Mouse (Mus musculus) heart, embryonic 12.5 days (tissue): Measurements from ENCODE around the gene Acrbp. TPM values are rescaled to one million over a fixed set of nuclear protein-coding genes. Genes with fewer than 3 reads are reported as not detected.
A peak's percentile ranks its signal among the peaks of the same experiment; 100 is the strongest.

Experiments used
- ATAC-seq: fragments of 200-750 bp; cut with Nextera tagmentation; 2 replicates; pipeline ENCODE4 v1.8.0; 2017; ENCODE audit warnings: moderate TSS enrichment, moderate library complexity; ENCODE audit not compliant: insufficient number of reproducible peaks, low FRiP score
- H3K27ac ChIP-seq: fragments of 300-500 bp; sonication (generic); 2 replicates; pipeline ENCODE4 v1.5.1; 2016; ENCODE audit warnings: mild to moderate bottlenecking, moderate library complexity; ENCODE audit not compliant: poor library complexity, severe bottlenecking
- H3K27me3 ChIP-seq: fragments of 300-500 bp; sonication (generic); replicated peaks from 2 replicates; pipeline ENCODE4 v1.6.1; 2016; ENCODE audit warnings: mild to moderate bottlenecking, moderate library complexity
- H3K36me3 ChIP-seq: fragments of 300-500 bp; sonication (generic); 2 replicates; pipeline ENCODE4 v1.6.1; 2016; ENCODE audit warnings: mild to moderate bottlenecking, moderate library complexity
- H3K4me1 ChIP-seq: fragments of 300-500 bp; sonication (generic); replicated peaks from 2 replicates; pipeline ENCODE4 v1.6.1; 2016; ENCODE audit warnings: mild to moderate bottlenecking
- H3K4me2 ChIP-seq: fragments of 300-500 bp; sonication (generic); 2 replicates; pipeline ENCODE4 v1.6.1; 2016; ENCODE audit warnings: mild to moderate bottlenecking, moderate library complexity
- H3K4me3 ChIP-seq: fragments of 300-500 bp; sonication (generic); 2 replicates; pipeline ENCODE4 v1.5.1; 2016; ENCODE audit warnings: mild to moderate bottlenecking
- H3K9ac ChIP-seq: fragments of 300-500 bp; sonication (generic); 2 replicates; pipeline ENCODE4 v1.6.1; 2016; ENCODE audit warnings: mild to moderate bottlenecking, moderate library complexity
- H3K9me3 ChIP-seq: fragments of 300-500 bp; sonication (generic); replicated peaks from 2 replicates; pipeline ENCODE4 v1.6.1; 2016; ENCODE audit warnings: mild to moderate bottlenecking, moderate library complexity
- WGBS: fragments of 180-500 bp; shearing (Covaris S2); methylation state at CpG from one replicate; pipeline ENCODE4 v1.1.7; 2016; 5-methylcytosine and 5-hydroxymethylcytosine counted together
- microRNA-seq: library from miRNA; unstranded; fragments of <30 nt; microRNA quantifications from one replicate; pipeline ENCODE4, GENCODE M21; 2017
- polyA plus RNA-seq: library from polyadenylated mRNA; unstranded; fragments of >200 nt; fragmentation: Nextera tagmentation; extraction: Ambion mirVana; gene quantifications from 2 replicates; pipeline ENCODE4 v1.2.1, GENCODE M21; 2016

Gene Acrbp
- polyA plus RNA-seq, 1 experiment from 2014 or later: 6.9 TPM

- no peak overlapping the region for H3K4me3 ChIP-seq
- H3K4me1 ChIP-seq: peaks cover 35% of the 10 kb centered on the region
- H3K9me3 ChIP-seq: no peaks in the 10 kb centered on the region
- H3K27me3 ChIP-seq: no peaks in the 10 kb centered on the region
- 58% methylated on average over 9 of the region's 9 CpGs for WGBS
- H3K4me2 ChIP-seq: no peak overlapping the region
- peaks cover 76% of the 10 kb centered on the region for H3K36me3 ChIP-seq
- ATAC-seq: no peak
- H3K9ac ChIP-seq: no peak overlapping the region
- no peak overlapping the region for H3K27ac ChIP-seq
Measured at GRCm38 (mm10) chr6:125101444-125101843, 52.0 kb downstream of the Acrbp start.

- Histone ChIP-seq H3K9me3 (0 out of 2 replicates have a peak, but pooled peaks cover 5% of the 10 kb centered on the region), H3K9ac (no peak overlapping the region), H3K36me3 (peaks cover 95% of the 10 kb centered on the region), H3K4me1 (peaks cover 18% of the 10 kb centered on the region), H3K4me3 (no peak overlapping the region), H3K4me2 (no peak overlapping the region), H3K27me3 (no peaks in the 10 kb centered on the region), H3K27ac (no peak overlapping the region)
- 51% methylated on average over 4 of the region's 4 CpGs for whole genome bisulfite sequencing
- peak; percentile 72; the same call in 1 of the 2 replicates for ATAC-seq
Measured at GRCm38 (mm10) chr6:125104223-125104622, 54.7 kb downstream of the Acrbp start.

DNA sequence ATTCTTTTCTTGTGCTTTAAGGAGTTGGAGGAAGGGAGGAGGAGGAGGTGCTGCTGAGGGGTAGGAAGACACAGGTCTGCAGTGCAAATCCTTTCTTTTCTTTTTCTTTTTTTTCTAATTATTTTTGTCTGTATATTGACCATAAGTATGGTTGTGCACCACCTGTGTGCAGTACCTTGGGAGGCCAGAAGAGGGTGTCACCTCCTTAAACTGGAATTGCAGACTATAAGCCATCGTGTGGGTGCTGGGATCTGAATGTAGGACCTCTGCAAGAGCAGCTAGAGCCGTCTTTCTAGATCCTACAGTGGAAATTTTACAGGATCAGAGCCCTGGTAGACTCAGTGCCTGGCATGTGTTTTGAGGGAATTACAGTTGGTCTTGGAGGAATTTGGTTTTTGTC is 58.2 kb downstream of the Acrbp start:
- Histone ChIP-seq H3K9me3 (peaks cover 5% of the 10 kb centered on the region; the same call in 1 of the 2 replicates), H3K27ac (no peak overlapping the region), H3K9ac (no peak overlapping the region), H3K27me3 (no peaks in the 10 kb centered on the region), H3K4me1 (no peaks in the 10 kb centered on the region), H3K4me3 (no peak overlapping the region), H3K4me2 (no peak overlapping the region), H3K36me3 (peaks cover 97% of the 10 kb centered on the region)
- 96% methylated on average over 2 of the region's 2 CpGs for WGBS
- no peak for ATAC-seq

- H3K36me3 ChIP-seq: peaks cover 100% of the 10 kb centered on the region
- no peak overlapping the region for H3K4me2 ChIP-seq
- no peaks in the 10 kb centered on the region for H3K4me1 ChIP-seq
- H3K9ac ChIP-seq: no peak overlapping the region
- peaks cover 5% of the 10 kb centered on the region; the same call in 1 of the 2 replicates for H3K9me3 ChIP-seq
- WGBS: 86% methylated on average over 14 of the region's 14 CpGs
- no peak for ATAC-seq
- no peak overlapping the region for H3K4me3 ChIP-seq
- no peaks in the 10 kb centered on the region for H3K27me3 ChIP-seq
- H3K27ac ChIP-seq: no peak overlapping the region
Measured at GRCm38 (mm10) chr6:125109371-125109770, 59.9 kb downstream of the Acrbp start.

- H3K4me1 ChIP-seq: no peaks in the 10 kb centered on the region
- peaks cover 96% of the 10 kb centered on the region for H3K36me3 ChIP-seq
- no peak overlapping the region for H3K9ac ChIP-seq
- no peak overlapping the region for H3K4me2 ChIP-seq
- peaks cover 5% of the 10 kb centered on the region; the same call in 1 of the 2 replicates for H3K9me3 ChIP-seq
- ATAC-seq: no peak
- H3K27me3 ChIP-seq: no peaks in the 10 kb centered on the region
- WGBS: 91% methylated on average over 7 of the region's 7 CpGs
- H3K4me3 ChIP-seq: no peak overlapping the region
- H3K27ac ChIP-seq: no peak overlapping the region
Measured at GRCm38 (mm10) chr6:125110927-125111326, 61.4 kb downstream of the Acrbp start.

DNA sequence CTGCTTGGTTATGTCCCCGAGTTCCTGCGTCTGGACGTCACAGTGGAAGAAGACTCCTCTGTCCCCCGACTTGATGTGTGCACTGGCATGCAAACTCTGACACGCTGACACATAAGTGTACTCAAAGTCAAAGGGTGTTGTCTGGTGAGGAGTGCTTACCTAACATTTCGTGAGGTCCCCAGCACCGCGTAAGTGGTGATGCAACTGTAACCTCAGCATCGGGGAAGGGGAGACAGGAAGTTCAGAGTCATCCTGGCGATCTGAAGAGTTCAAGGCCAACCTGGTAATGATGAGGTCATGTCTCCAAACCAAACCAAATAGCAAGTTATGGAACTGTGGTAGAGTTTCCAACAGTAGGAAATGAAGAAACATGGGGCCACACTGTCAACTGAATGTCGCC is 63.1 kb downstream of the Acrbp start:
- no peaks in the 10 kb centered on the region for H3K4me1 ChIP-seq
- H3K9ac ChIP-seq: no peak overlapping the region
- no peaks in the 10 kb centered on the region; the same call in 1 of the 2 replicates for H3K9me3 ChIP-seq
- H3K36me3 ChIP-seq: peaks cover 95% of the 10 kb centered on the region
- no peak for ATAC-seq
- H3K27ac ChIP-seq: no peak overlapping the region
- H3K27me3 ChIP-seq: no peaks in the 10 kb centered on the region
- WGBS: 91% methylated on average over 11 of the region's 11 CpGs
- H3K4me3 ChIP-seq: no peak overlapping the region
- no peak overlapping the region for H3K4me2 ChIP-seq

Small RNA genes within 50 kb of the gene (microRNA-seq; reads per million reads assigned to microRNA genes)
- gene Mir7045: not detected

Other genes with a start within 250 kb of the Acrbp start
- 8.7 and 9.1 TPM in 2 replicates for gene Spsb2, start 241.0 kb upstream of the Acrbp start, polyA plus RNA-seq
- gene Tpi1, start 235.4 kb upstream of the Acrbp start, polyA plus RNA-seq: 1,356 and 1,406 TPM in 2 replicates
- 119 and 121 TPM in 2 replicates for gene Usp5, start 220.2 kb upstream of the Acrbp start, polyA plus RNA-seq
- gene Cdca3, start 220.1 kb upstream of the Acrbp start, polyA plus RNA-seq: 105 and 121 TPM in 2 replicates
- gene Gnb3, start 209.4 kb upstream of the Acrbp start, polyA plus RNA-seq: 6.4 and 7.8 TPM in 2 replicates
- 19.2 and 21.9 TPM in 2 replicates for gene P3h3, start 191.9 kb upstream of the Acrbp start, polyA plus RNA-seq
- gene Gpr162, start 185.7 kb upstream of the Acrbp start, polyA plus RNA-seq: 1.9 and 2.2 TPM in 2 replicates
- gene Cd4, start 161.5 kb upstream of the Acrbp start, polyA plus RNA-seq: not detected in 2 replicates
- gene Lag3, start 138.0 kb upstream of the Acrbp start, polyA plus RNA-seq: 1.4 and 1.5 TPM in 2 replicates
- 233 and 243 TPM in 2 replicates for gene Ptms, start 129.6 kb upstream of the Acrbp start, polyA plus RNA-seq
- 357 and 358 TPM in 2 replicates for gene Mlf2, start 118.3 kb upstream of the Acrbp start, polyA plus RNA-seq
- 148 and 149 TPM in 2 replicates for gene Cops7a, start 84.2 kb upstream of the Acrbp start, polyA plus RNA-seq
- gene Pianp, start 53.0 kb upstream of the Acrbp start, polyA plus RNA-seq: 0.39 and 0.45 TPM in 2 replicates
- gene Zfp384, start 40.5 kb upstream of the Acrbp start, polyA plus RNA-seq: 12.2 and 13.6 TPM in 2 replicates
- gene Ing4, start 9.9 kb upstream of the Acrbp start, polyA plus RNA-seq: 76.7 and 81.8 TPM in 2 replicates
- gene Lpar5, start 18.2 kb downstream of the Acrbp start, polyA plus RNA-seq: 0.24 and 0.31 TPM in 2 replicates
- 76.2 and 77.3 TPM in 2 replicates for gene Chd4, start 46.3 kb downstream of the Acrbp start, polyA plus RNA-seq
- 55.0 and 56.2 TPM in 2 replicates for gene Nop2, start 82.2 kb downstream of the Acrbp start, polyA plus RNA-seq
- 11.3 and 11.8 TPM in 2 replicates for gene Iffo1, start 95.6 kb downstream of the Acrbp start, polyA plus RNA-seq
- 4,345 and 4,378 TPM in 2 replicates for gene Gapdh, start 116.8 kb downstream of the Acrbp start, polyA plus RNA-seq
- 99.0 and 112 TPM in 2 replicates for gene Ncapd2, start 142.0 kb downstream of the Acrbp start, polyA plus RNA-seq
- 217 and 218 TPM in 2 replicates for gene Mrpl51, start 142.1 kb downstream of the Acrbp start, polyA plus RNA-seq
- 4.2 and 4.3 TPM in 2 replicates for gene Vamp1, start 165.9 kb downstream of the Acrbp start, polyA plus RNA-seq
- gene Tapbpl, start 182.2 kb downstream of the Acrbp start, polyA plus RNA-seq: 3.1 and 3.3 TPM in 2 replicates
- gene Cd27, start 187.3 kb downstream of the Acrbp start, polyA plus RNA-seq: 0.96 and 2.0 TPM in 2 replicates
- not detected in 2 replicates for gene Tuba3a, start 236.4 kb downstream of the Acrbp start, polyA plus RNA-seq